Mouse (Mus musculus): ENCODE data around the gene Cfap45. TPM values are rescaled to one million over a fixed set of nuclear protein-coding genes. Genes with fewer than 3 reads are reported as not detected.

Cfap45 gene
- total and polyA plus RNA-seq, 3 experiments: 0.40 TPM; not detected in 2

Other genes with a start within 250 kb of the Cfap45 start
- gene Atp1a2, start 222.7 kb upstream of the Cfap45 start, total RNA-seq (2012; rRNA removed): 0.10 TPM in 1 of 2 replicates, not detected in the other
- under 1 TPM in 1 of 2 experiments, not detected in 1; 0.04 TPM for gene Atp1a2, start 222.7 kb upstream of the Cfap45 start, polyA plus RNA-seq (2012; ENCODE audit: insufficient read depth in 1 of 2, insufficient read length in 2 of 2, low read depth in 1 of 2, low replicate concordance in 2 of 2, missing spikeins in 1 of 2)
- gene Kcnj9, start 191.5 kb upstream of the Cfap45 start, total RNA-seq (2012; rRNA removed): not detected in 2 replicates
- gene Kcnj9, start 191.5 kb upstream of the Cfap45 start, polyA plus RNA-seq (2012; ENCODE audit: insufficient read depth in 1 of 2, insufficient read length in 2 of 2, low read depth in 1 of 2, low replicate concordance in 2 of 2, missing spikeins in 1 of 2): under 1 TPM in 1 of 2 experiments, not detected in 1; 0.08 TPM
- 0.03 and 0.04 TPM in 2 replicates for gene Kcnj10, start 179.6 kb upstream of the Cfap45 start, total RNA-seq (2012; rRNA removed)
- gene Kcnj10, start 179.6 kb upstream of the Cfap45 start, polyA plus RNA-seq (2012; ENCODE audit: insufficient read depth in 1 of 2, insufficient read length in 2 of 2, low read depth in 1 of 2, low replicate concordance in 2 of 2, missing spikeins in 1 of 2): under 1 TPM in 1 of 2 experiments, not detected in 1; 0.72 TPM
- gene Pigm, start 144.3 kb upstream of the Cfap45 start, total RNA-seq (2012; rRNA removed): 8.3 and 8.6 TPM in 2 replicates
- 10 to 100 TPM in 1 of 2 experiments, not detected in 1; 11.3 TPM for gene Pigm, start 144.3 kb upstream of the Cfap45 start, polyA plus RNA-seq (2012; ENCODE audit: insufficient read depth in 1 of 2, insufficient read length in 2 of 2, low read depth in 1 of 2, low replicate concordance in 2 of 2, missing spikeins in 1 of 2)
- gene Slamf9, start 45.4 kb upstream of the Cfap45 start, total RNA-seq (2012; rRNA removed): 0.23 TPM in 1 of 2 replicates, not detected in the other
- under 1 TPM in 1 of 2 experiments, not detected in 1; 0.38 TPM for gene Slamf9, start 45.4 kb upstream of the Cfap45 start, polyA plus RNA-seq (2012; ENCODE audit: insufficient read depth in 1 of 2, insufficient read length in 2 of 2, low read depth in 1 of 2, low replicate concordance in 2 of 2, missing spikeins in 1 of 2)
- gene Igsf9, start 39.0 kb upstream of the Cfap45 start, total RNA-seq (2012; rRNA removed): 0.12 and 0.13 TPM in 2 replicates
- gene Igsf9, start 39.0 kb upstream of the Cfap45 start, polyA plus RNA-seq (2012; ENCODE audit: insufficient read depth in 1 of 2, insufficient read length in 2 of 2, low read depth in 1 of 2, low replicate concordance in 2 of 2, missing spikeins in 1 of 2): under 1 TPM in 1 of 2 experiments, not detected in 1; 0.38 TPM
- 100 and 150 TPM in 2 replicates for gene Tagln2, start 20.8 kb upstream of the Cfap45 start, total RNA-seq (2012; rRNA removed)
- 100 to 1,000 TPM; 332 to 581 TPM for gene Tagln2, start 20.8 kb upstream of the Cfap45 start, polyA plus RNA-seq (2012; ENCODE audit: insufficient read depth in 1 of 2, insufficient read length in 2 of 2, low read depth in 1 of 2, low replicate concordance in 2 of 2, missing spikeins in 1 of 2)
- gene Vsig8, start 35.1 kb downstream of the Cfap45 start, total RNA-seq (2012; rRNA removed): not detected in 2 replicates
- gene Vsig8, start 35.1 kb downstream of the Cfap45 start, polyA plus RNA-seq (2012; ENCODE audit: insufficient read depth in 1 of 2, insufficient read length in 2 of 2, low read depth in 1 of 2, low replicate concordance in 2 of 2, missing spikeins in 1 of 2): not detected
- gene Slamf8, start 69.8 kb downstream of the Cfap45 start, total RNA-seq (2012; rRNA removed): not detected in 2 replicates
- gene Slamf8, start 69.8 kb downstream of the Cfap45 start, polyA plus RNA-seq (2012; ENCODE audit: insufficient read depth in 1 of 2, insufficient read length in 2 of 2, low read depth in 1 of 2, low replicate concordance in 2 of 2, missing spikeins in 1 of 2): not detected
- not detected in 2 replicates for gene Fcrl6, start 81.8 kb downstream of the Cfap45 start, total RNA-seq (2012; rRNA removed)
- not detected for gene Fcrl6, start 81.8 kb downstream of the Cfap45 start, polyA plus RNA-seq (2012; ENCODE audit: insufficient read depth in 1 of 2, insufficient read length in 2 of 2, low read depth in 1 of 2, low replicate concordance in 2 of 2, missing spikeins in 1 of 2)
- 0.54 and 0.65 TPM in 2 replicates for gene Dusp23, start 112.2 kb downstream of the Cfap45 start, total RNA-seq (2012; rRNA removed)
- gene Dusp23, start 112.2 kb downstream of the Cfap45 start, polyA plus RNA-seq (2012; ENCODE audit: insufficient read depth in 1 of 2, insufficient read length in 2 of 2, low read depth in 1 of 2, low replicate concordance in 2 of 2, missing spikeins in 1 of 2): 1 to 10 TPM in 1 of 2 experiments, not detected in 1; 2.5 TPM
- gene Crp, start 177.3 kb downstream of the Cfap45 start, total RNA-seq (2012; rRNA removed): not detected in 2 replicates
- gene Crp, start 177.3 kb downstream of the Cfap45 start, polyA plus RNA-seq (2012; ENCODE audit: insufficient read depth in 1 of 2, insufficient read length in 2 of 2, low read depth in 1 of 2, low replicate concordance in 2 of 2, missing spikeins in 1 of 2): not detected